Mouse (Mus musculus) olfactory bulb, adult 2 months (tissue): Measurements from ENCODE around the gene Kirrel3. TPM values are rescaled to one million over a fixed set of nuclear protein-coding genes. Genes with fewer than 3 reads are reported as not detected.

Source experiments
- H3K27ac ChIP-seq: fragments of 200-500 bp; 2 replicates; pipeline ENCODE4 v1.5.1; 2012; ENCODE audit warnings: low read depth, low read length; ENCODE audit not compliant: insufficient read depth
- H3K4me1 ChIP-seq: fragments of 200-500 bp; 2 replicates; pipeline ENCODE4 v1.6.1; 2012; ENCODE audit warnings: low read length; ENCODE audit not compliant: control insufficient read depth, insufficient read depth
- H3K4me3 ChIP-seq: fragments of 200-500 bp; 2 replicates; pipeline ENCODE4 v1.5.1; 2012; ENCODE audit warnings: mild to moderate bottlenecking, low read depth, low read length, moderate library complexity; ENCODE audit not compliant: insufficient read depth
- CTCF ChIP-seq: fragments of 200-500 bp; IDR thresholded peaks from 2 replicates; pipeline ENCODE4 v1.5.1; 2012; ENCODE audit warnings: low read depth, mild to moderate bottlenecking, low read length, moderate library complexity; ENCODE audit not compliant: insufficient read depth
- POLR2A ChIP-seq: fragments of 200-500 bp; IDR thresholded peaks from 2 replicates; pipeline ENCODE4 v1.6.1; 2012; ENCODE audit warnings: mild to moderate bottlenecking, low read depth, low read length, moderate library complexity; ENCODE audit not compliant: insufficient read depth
- WGBS: fragments of 180-500 bp; shearing (Covaris S2); methylation state at CpG from one replicate; pipeline ENCODE4 v1.1.7; 2018; 5-methylcytosine and 5-hydroxymethylcytosine counted together
- polyA plus RNA-seq: library from polyadenylated mRNA; stranded (reverse); fragments of >200 nt; gene quantifications from 2 replicates; pipeline ENCODE4 v1.2.4, GENCODE M21; 2012; ENCODE audit warnings: low replicate concordance; ENCODE audit not compliant: missing spikeins, insufficient read depth, insufficient read length

Gene Kirrel3
- polyA plus RNA-seq, 1 experiment, result not detected

GRCm38 (mm10) chr9:34958183-34958830 lies 472.6 kb downstream of the Kirrel3 start:
- peaks cover 12% of the 10 kb centered on the region for H3K4me1 ChIP-seq
- no peak overlapping the region for H3K27ac ChIP-seq
- H3K4me3 ChIP-seq, result no peak overlapping the region
- TF ChIP-seq CTCF, result no peak
- TF ChIP-seq POLR2A, result no peak
- 86% methylated on average over 5 of the region's 5 CpGs for WGBS

- no peak overlapping the region for H3K27ac ChIP-seq
- no peak overlapping the region for H3K4me3 ChIP-seq
- 40% methylated on average over 12 of the region's 12 CpGs for WGBS
- TF ChIP-seq CTCF, result no peak
- no peak for TF ChIP-seq POLR2A
- peaks cover 12% of the 10 kb centered on the region for H3K4me1 ChIP-seq
Measured at GRCm38 (mm10) chr9:34960736-34961135, 475.0 kb downstream of the Kirrel3 start.

- H3K4me1 ChIP-seq, result peaks cover 12% of the 10 kb centered on the region
- WGBS, result 69% methylated on average over 14 of the region's 14 CpGs
- TF ChIP-seq POLR2A, result no peak
- no peak for TF ChIP-seq CTCF
- H3K27ac ChIP-seq, result no peak overlapping the region
- H3K4me3 ChIP-seq, result no peak overlapping the region
Measured at GRCm38 (mm10) chr9:34961171-34961570, 475.5 kb downstream of the Kirrel3 start.

GRCm38 (mm10) chr9:34962251-34962650 lies 476.6 kb downstream of the Kirrel3 start:
- TF ChIP-seq POLR2A (no peak), CTCF (no peak)
- WGBS, result 98% methylated on average over 4 of the region's 4 CpGs
- Histone ChIP-seq H3K27ac (no peak overlapping the region), H3K4me1 (peaks cover 12% of the 10 kb centered on the region), H3K4me3 (no peak overlapping the region)

GRCm38 (mm10) chr9:34963593-34963992 lies 477.9 kb downstream of the Kirrel3 start:
- no peak overlapping the region for H3K27ac ChIP-seq
- 72% methylated on average over 3 of the region's 3 CpGs for WGBS
- peaks cover 12% of the 10 kb centered on the region for H3K4me1 ChIP-seq
- TF ChIP-seq CTCF (no peak), POLR2A (no peak)
- no peak overlapping the region for H3K4me3 ChIP-seq

GRCm38 (mm10) chr9:34964172-34965040 lies 478.7 kb downstream of the Kirrel3 start:
- 75% methylated on average over 14 of the region's 14 CpGs for WGBS
- no peak overlapping the region for H3K27ac ChIP-seq

GRCm38 (mm10) chr9:34965041-34965415 lies 479.3 kb downstream of the Kirrel3 start:
- Histone ChIP-seq H3K4me3 (no peak overlapping the region), H3K4me1 (peaks cover 15% of the 10 kb centered on the region), H3K27ac (no peak overlapping the region)
- TF ChIP-seq CTCF (no peak), POLR2A (no peak)
- WGBS, result 56% methylated on average over 4 of the region's 4 CpGs

More at GRCm38 (mm10) chr9:34964172-34965040, 478.7 kb downstream of the Kirrel3 start:
- peaks cover 12% of the 10 kb centered on the region for H3K4me1 ChIP-seq
- no peak for TF ChIP-seq CTCF
- TF ChIP-seq POLR2A, result no peak
- no peak overlapping the region for H3K4me3 ChIP-seq

- TF ChIP-seq CTCF (no peak), POLR2A (no peak)
Measured at GRCm38 (mm10) chr9:34967772-34968171, 482.1 kb downstream of the Kirrel3 start.

More at GRCm38 (mm10) chr9:34967772-34968171, 482.1 kb downstream of the Kirrel3 start:
- no peak overlapping the region for H3K27ac ChIP-seq
- no peak overlapping the region for H3K4me3 ChIP-seq
- WGBS, result 80% methylated on average over 6 of the region's 6 CpGs
- H3K4me1 ChIP-seq, result peaks cover 16% of the 10 kb centered on the region; the same call in 1 of the 2 replicates
